23 mouse cellular contexts compared by ENCODE assay signal in genomic region chr1:75455433-75455832, GRCm38 (mm10). TPM values are rescaled to one million over a fixed set of nuclear protein-coding genes. Genes with fewer than 3 reads are reported as not detected.
DNase-seq lines count a peak whose midpoint lies in the region; ATAC-seq lines count a peak whose summit lies in the region.
"Had no signal": no experiment of that assay in that cellular context is flagged by ENCODE, and none has a peak within 500 bp of the region (broad histone marks: within the 10 kb centered on the region; RNA-seq: fewer than 3 reads in every experiment).

No protein-coding gene starts in this region.

- ATAC-seq in forebrain, embryonic 13.5 days: no peak
- ATAC-seq in midbrain, embryonic 11.5 days (ENCODE audit: low FRiP score): no peak
- no peak for ATAC-seq in neural tube, embryonic 13.5 days (ENCODE audit: low read depth)
- no peak for ATAC-seq in kidney, embryonic 15.5 days (replicated peaks; ENCODE audit: low FRiP score)

- peak overlapping the region; percentile 71; the same call in 1 of the 2 replicates for H3K27ac ChIP-seq in forebrain, embryonic 10.5 days
- H3K27ac ChIP-seq in forebrain, embryonic 13.5 days: no peak overlapping the region
- H3K27ac ChIP-seq in midbrain, embryonic 11.5 days (ENCODE audit: low read depth, low read length): peak overlapping the region; percentile 14; the same call in 1 of the 2 replicates
- peak overlapping the region; percentile 84 for H3K27ac ChIP-seq in neural tube, embryonic 13.5 days (replicated peaks)
- no peak overlapping the region for H3K27ac ChIP-seq in kidney, embryonic 15.5 days
- H3K27ac ChIP-seq: embryonic facial prominence, embryonic 12.5 days had no signal

- peaks cover 89% of the 10 kb centered on the region for H3K4me1 ChIP-seq in forebrain, embryonic 10.5 days
- H3K4me1 ChIP-seq in forebrain, embryonic 13.5 days: peaks cover 55% of the 10 kb centered on the region
- peaks cover 40% of the 10 kb centered on the region for H3K4me1 ChIP-seq in midbrain, embryonic 11.5 days (ENCODE audit: control insufficient read depth, insufficient read depth, low read length)
- H3K4me1 ChIP-seq in neural tube, embryonic 13.5 days (replicated peaks): peaks cover 90% of the 10 kb centered on the region
- peaks cover 84% of the 10 kb centered on the region for H3K4me1 ChIP-seq in kidney, embryonic 15.5 days

- no peak overlapping the region for H3K9ac ChIP-seq in forebrain, embryonic 13.5 days
- no peak overlapping the region for H3K9ac ChIP-seq in midbrain, embryonic 11.5 days (ENCODE audit: low read length)
- peak overlapping the region; percentile 49 for H3K9ac ChIP-seq in neural tube, embryonic 13.5 days
- no peak overlapping the region for H3K9ac ChIP-seq in kidney, embryonic 15.5 days
- H3K9ac ChIP-seq: embryonic facial prominence, embryonic 12.5 days; forebrain, postnatal 0 days had no signal

- H3K4me3 ChIP-seq in forebrain, embryonic 10.5 days: no peak overlapping the region
- no peak overlapping the region for H3K4me3 ChIP-seq in forebrain, embryonic 13.5 days
- H3K4me3 ChIP-seq in midbrain, embryonic 11.5 days (ENCODE audit: low read depth, low read length): no peak overlapping the region
- no peak overlapping the region for H3K4me3 ChIP-seq in neural tube, embryonic 13.5 days
- no peak overlapping the region for H3K4me3 ChIP-seq in kidney, embryonic 15.5 days (replicated peaks)
- H3K4me3 ChIP-seq: embryonic facial prominence, embryonic 12.5 days; erythroblast, embryonic 14.5 days; megakaryocyte, embryonic 14.5 days; myocyte had no signal

- H3K27me3 ChIP-seq in forebrain, embryonic 10.5 days (ENCODE audit: poor library complexity, severe bottlenecking): peaks cover 98% of the 10 kb centered on the region
- peaks cover 78% of the 10 kb centered on the region for H3K27me3 ChIP-seq in forebrain, embryonic 13.5 days
- H3K27me3 ChIP-seq in midbrain, embryonic 11.5 days (ENCODE audit: control insufficient read depth, insufficient read depth, low read length): peaks cover 23% of the 10 kb centered on the region
- peaks cover 39% of the 10 kb centered on the region for H3K27me3 ChIP-seq in neural tube, embryonic 13.5 days
- peaks cover 71% of the 10 kb centered on the region for H3K27me3 ChIP-seq in kidney, embryonic 15.5 days

- no peak for DNase-seq in forebrain, embryonic 10.5 days (ENCODE audit: extremely low spot score, low spot score)
- DNase-seq in NIH3T3 (ENCODE audit: low read depth): peak; percentile 37
- no peak for DNase-seq in midbrain, embryonic 11.5 days (ENCODE audit: low spot score, missing footprints)
- no peak for DNase-seq in frontal cortex, postnatal 14 days (ENCODE audit: low spot score in 2 of 2)
- no peak for DNase-seq in heart, postnatal 36 days
- DNase-seq: cerebellum, adult 9-10 months; forebrain, postnatal 0 days; kidney, adult 18-20 months; kidney, postnatal 14 days; left cerebral cortex, postnatal 4 days; lung, adult 18-20 months; lung, postnatal 14 days; thymus, postnatal 14 days had no signal

- H3K4me2 ChIP-seq in forebrain, embryonic 13.5 days: no peak overlapping the region
- H3K4me2 ChIP-seq in midbrain, embryonic 11.5 days: peak overlapping the region; percentile 11; the same call in 1 of the 2 replicates
- H3K4me2 ChIP-seq in neural tube, embryonic 13.5 days: peak overlapping the region; percentile 30
- H3K4me2 ChIP-seq in kidney, embryonic 15.5 days: no peak overlapping the region
- H3K4me2 ChIP-seq: embryonic facial prominence, embryonic 12.5 days had no signal

- no peaks in the 10 kb centered on the region for H3K9me3 ChIP-seq in forebrain, embryonic 10.5 days
- no peaks in the 10 kb centered on the region for H3K9me3 ChIP-seq in forebrain, embryonic 13.5 days (replicated peaks)
- no peaks in the 10 kb centered on the region for H3K9me3 ChIP-seq in midbrain, embryonic 11.5 days (ENCODE audit: control insufficient read depth, low read length)
- no peaks in the 10 kb centered on the region for H3K9me3 ChIP-seq in neural tube, embryonic 13.5 days
- no peaks in the 10 kb centered on the region for H3K9me3 ChIP-seq in kidney, embryonic 15.5 days (replicated peaks)
- H3K9me3 ChIP-seq: embryonic facial prominence, embryonic 12.5 days; G1E; megakaryocyte, embryonic 14.5 days had no signal

- intact Hi-C loops in heart, postnatal 36 days (cut with DNase I): no loop called here

- WGBS in forebrain, embryonic 10.5 days: 70% methylated on average over 3 of the region's 3 CpGs
- WGBS in forebrain, embryonic 13.5 days: 73% methylated on average over 3 of the region's 3 CpGs
- 75% methylated on average over 3 of the region's 3 CpGs for WGBS in midbrain, embryonic 11.5 days
- WGBS in neural tube, embryonic 13.5 days: 69% methylated on average over 3 of the region's 3 CpGs
- WGBS in kidney, embryonic 15.5 days: 49% methylated on average over 3 of the region's 3 CpGs

- H3K36me3 ChIP-seq in forebrain, embryonic 10.5 days (replicated peaks): no peaks in the 10 kb centered on the region
- no peaks in the 10 kb centered on the region for H3K36me3 ChIP-seq in forebrain, embryonic 13.5 days (ENCODE audit: poor library complexity, severe bottlenecking)
- no peaks in the 10 kb centered on the region for H3K36me3 ChIP-seq in midbrain, embryonic 11.5 days (ENCODE audit: control insufficient read depth, insufficient read depth, low read length)
- H3K36me3 ChIP-seq in neural tube, embryonic 13.5 days: no peaks in the 10 kb centered on the region
- H3K36me3 ChIP-seq in kidney, embryonic 15.5 days: no peaks in the 10 kb centered on the region
- H3K36me3 ChIP-seq: embryonic facial prominence, embryonic 12.5 days; G1E had no signal

RNA-seq across cellular contexts. Expression of gene Asic4, which starts 5.2 kb away (rescaled TPM):
- 3.1 and 3.4 TPM in 2 replicates for polyA plus RNA-seq in forebrain, embryonic 10.5 days (2016; fragmentation: Nextera tagmentation; extraction: Ambion mirVana)
- polyA plus RNA-seq in forebrain, embryonic 13.5 days (2015; fragmentation: Nextera tagmentation; extraction: Ambion mirVana): 4.0 and 5.4 TPM in 2 replicates
- 4.6 and 5.9 TPM in 2 replicates for polyA plus RNA-seq in midbrain, embryonic 11.5 days (2014; fragmentation: Nextera tagmentation; extraction: Ambion mirVana)
- polyA plus RNA-seq in neural tube, embryonic 13.5 days (2015; fragmentation: Nextera tagmentation; extraction: Ambion mirVana): 28.7 and 28.8 TPM in 2 replicates
- not detected for total RNA-seq in heart, postnatal 36 days (2021)
- polyA plus RNA-seq in kidney, embryonic 15.5 days (2015; fragmentation: Nextera tagmentation; extraction: Ambion mirVana): 1.5 and 2.1 TPM in 2 replicates
- total RNA-seq: gastrocnemius, adult 18-20 months; liver, adult 2 months had no signal
- polyA plus RNA-seq: erythroblast, embryonic 14.5 days; liver, adult 2 months had no signal

RNA-seq across cellular contexts. Expression of gene Gmppa, which starts 19.7 kb away (rescaled TPM):
- polyA plus RNA-seq in forebrain, embryonic 10.5 days (2016; fragmentation: Nextera tagmentation; extraction: Ambion mirVana): 55.9 and 60.1 TPM in 2 replicates
- polyA plus RNA-seq in forebrain, embryonic 13.5 days (2015; fragmentation: Nextera tagmentation; extraction: Ambion mirVana): 53.7 and 62.7 TPM in 2 replicates
- 56.1 and 56.4 TPM in 2 replicates for polyA plus RNA-seq in midbrain, embryonic 11.5 days (2014; fragmentation: Nextera tagmentation; extraction: Ambion mirVana)
- 74.4 and 75.9 TPM in 2 replicates for polyA plus RNA-seq in neural tube, embryonic 13.5 days (2015; fragmentation: Nextera tagmentation; extraction: Ambion mirVana)
- 10 to 100 TPM; 35.5 to 39.9 TPM for total RNA-seq in heart, postnatal 36 days (2021)
- polyA plus RNA-seq in kidney, embryonic 15.5 days (2015; fragmentation: Nextera tagmentation; extraction: Ambion mirVana): 74.7 and 78.7 TPM in 2 replicates

RNA-seq across cellular contexts. Expression of gene Chpf, which starts 23.7 kb away (rescaled TPM):
- polyA plus RNA-seq in forebrain, embryonic 10.5 days (2016; fragmentation: Nextera tagmentation; extraction: Ambion mirVana): 20.1 and 20.5 TPM in 2 replicates
- 16.9 and 18.6 TPM in 2 replicates for polyA plus RNA-seq in forebrain, embryonic 13.5 days (2015; fragmentation: Nextera tagmentation; extraction: Ambion mirVana)
- polyA plus RNA-seq in midbrain, embryonic 11.5 days (2014; fragmentation: Nextera tagmentation; extraction: Ambion mirVana): 15.2 and 20.8 TPM in 2 replicates
- polyA plus RNA-seq in neural tube, embryonic 13.5 days (2015; fragmentation: Nextera tagmentation; extraction: Ambion mirVana): 39.1 and 41.0 TPM in 2 replicates
- total RNA-seq in heart, postnatal 36 days (2021): 10 to 100 TPM; 25.5 to 26.8 TPM
- polyA plus RNA-seq in kidney, embryonic 15.5 days (2015; fragmentation: Nextera tagmentation; extraction: Ambion mirVana): 35.5 and 40.6 TPM in 2 replicates

RNA-seq across cellular contexts. Expression of gene Tmem198, which starts 23.9 kb away (rescaled TPM):
- polyA plus RNA-seq in forebrain, embryonic 10.5 days (2016; fragmentation: Nextera tagmentation; extraction: Ambion mirVana): 4.5 and 6.1 TPM in 2 replicates
- 34.0 and 35.5 TPM in 2 replicates for polyA plus RNA-seq in forebrain, embryonic 13.5 days (2015; fragmentation: Nextera tagmentation; extraction: Ambion mirVana)
- polyA plus RNA-seq in midbrain, embryonic 11.5 days (2014; fragmentation: Nextera tagmentation; extraction: Ambion mirVana): 11.6 and 13.0 TPM in 2 replicates
- polyA plus RNA-seq in neural tube, embryonic 13.5 days (2015; fragmentation: Nextera tagmentation; extraction: Ambion mirVana): 37.2 and 40.9 TPM in 2 replicates
- under 1 TPM; 0.11 to 0.19 TPM for total RNA-seq in heart, postnatal 36 days (2021)
- 0.63 and 1.2 TPM in 2 replicates for polyA plus RNA-seq in kidney, embryonic 15.5 days (2015; fragmentation: Nextera tagmentation; extraction: Ambion mirVana)

RNA-seq across cellular contexts. Expression of gene Obsl1, which starts 50.8 kb away (rescaled TPM):
- 34.5 and 35.8 TPM in 2 replicates for polyA plus RNA-seq in forebrain, embryonic 10.5 days (2016; fragmentation: Nextera tagmentation; extraction: Ambion mirVana)
- 15.5 and 17.2 TPM in 2 replicates for polyA plus RNA-seq in forebrain, embryonic 13.5 days (2015; fragmentation: Nextera tagmentation; extraction: Ambion mirVana)
- polyA plus RNA-seq in midbrain, embryonic 11.5 days (2014; fragmentation: Nextera tagmentation; extraction: Ambion mirVana): 31.0 and 33.2 TPM in 2 replicates
- polyA plus RNA-seq in neural tube, embryonic 13.5 days (2015; fragmentation: Nextera tagmentation; extraction: Ambion mirVana): 28.1 and 30.1 TPM in 2 replicates
- 100 to 1,000 TPM; 130 to 136 TPM for total RNA-seq in heart, postnatal 36 days (2021)
- 67.2 and 80.1 TPM in 2 replicates for polyA plus RNA-seq in kidney, embryonic 15.5 days (2015; fragmentation: Nextera tagmentation; extraction: Ambion mirVana)
- polyA plus RNA-seq: G1E had no signal

Comparison
In these comparisons a context has a peak if more than half of its experiments do, and no peak if none do; other contexts are left out.
1. H3K27ac ChIP-seq: peak in forebrain, embryonic 10.5 days (single experiment), midbrain, embryonic 11.5 days (single experiment) and neural tube, embryonic 13.5 days (single experiment); none in forebrain, embryonic 13.5 days (single experiment) and kidney, embryonic 15.5 days (single experiment).
2. H3K4me2 ChIP-seq: peak in midbrain, embryonic 11.5 days (single experiment) and neural tube, embryonic 13.5 days (single experiment); none in forebrain, embryonic 13.5 days (single experiment) and kidney, embryonic 15.5 days (single experiment).